Mouse (Mus musculus): ENCODE data around the gene Mpig6b. TPM values are rescaled to one million over a fixed set of nuclear protein-coding genes. Genes with fewer than 3 reads are reported as not detected.

Gene Mpig6b
- polyA plus RNA-seq, 1 experiment: 2.1 TPM

GRCm38 (mm10) chr17:35021842-35022477 is 44.0 kb downstream of the Mpig6b start:
- WGBS: 33% methylated on average over 6 of the region's 6 CpGs
- peaks cover 17% of the 10 kb centered on the region for H3K4me1 ChIP-seq (ENCODE audit: control insufficient read depth, insufficient read depth, low read length)
- TF ChIP-seq CTCF (IDR thresholded peaks at IDR 0.05; ENCODE audit: insufficient read depth, low read length): peak; percentile 11; the same call in 1 of the 2 replicates
- TF ChIP-seq POLR2A (IDR thresholded peaks at IDR 0.05; ENCODE audit: borderline replicate concordance, extremely low read depth, low read depth, low read length): no peak
- no peak for DNase-seq
- H3K4me3 ChIP-seq (replicated peaks; ENCODE audit: extremely low read depth, low read depth, low read length): no peak overlapping the region

- TF ChIP-seq CTCF (IDR thresholded peaks at IDR 0.05; ENCODE audit: insufficient read depth, low read length) (peak; percentile 95), POLR2A (IDR thresholded peaks at IDR 0.05; ENCODE audit: borderline replicate concordance, extremely low read depth, low read depth, low read length) (no peak)
- WGBS: 10% methylated on average over 17 of the region's 17 CpGs
- Histone ChIP-seq H3K4me1 (ENCODE audit: control insufficient read depth, insufficient read depth, low read length) (peaks cover 15% of the 10 kb centered on the region), H3K4me3 (replicated peaks; ENCODE audit: extremely low read depth, low read depth, low read length) (peak overlapping the region; percentile 20)
- peak; percentile 91 for DNase-seq
Measured at GRCm38 (mm10) chr17:35021163-35021808, 44.7 kb downstream of the Mpig6b start.

GRCm38 (mm10) chr17:35020551-35020950 is 45.4 kb downstream of the Mpig6b start:
- no peak for DNase-seq
- WGBS: 89% methylated on average over 8 of the region's 8 CpGs
- H3K4me1 ChIP-seq (ENCODE audit: control insufficient read depth, insufficient read depth, low read length): peaks cover 14% of the 10 kb centered on the region
- H3K4me3 ChIP-seq (replicated peaks; ENCODE audit: extremely low read depth, low read depth, low read length): no peak overlapping the region
- no peak for TF ChIP-seq POLR2A (IDR thresholded peaks at IDR 0.05; ENCODE audit: borderline replicate concordance, extremely low read depth, low read depth, low read length)
- TF ChIP-seq CTCF (IDR thresholded peaks at IDR 0.05; ENCODE audit: insufficient read depth, low read length): no peak

GRCm38 (mm10) chr17:35019894-35020293 is 46.1 kb downstream of the Mpig6b start:
- DNase-seq: no peak
- WGBS: 89% methylated on average over 11 of the region's 11 CpGs
- Histone ChIP-seq H3K4me3 (replicated peaks; ENCODE audit: extremely low read depth, low read depth, low read length) (no peak overlapping the region), H3K4me1 (ENCODE audit: control insufficient read depth, insufficient read depth, low read length) (peaks cover 14% of the 10 kb centered on the region)
- TF ChIP-seq POLR2A (IDR thresholded peaks at IDR 0.05; ENCODE audit: borderline replicate concordance, extremely low read depth, low read depth, low read length): no peak
- TF ChIP-seq CTCF (IDR thresholded peaks at IDR 0.05; ENCODE audit: insufficient read depth, low read length): no peak

GRCm38 (mm10) chr17:35018171-35018570 is 47.8 kb downstream of the Mpig6b start:
- WGBS: 72% methylated on average over 3 of the region's 3 CpGs
- peaks cover 11% of the 10 kb centered on the region for H3K4me1 ChIP-seq (ENCODE audit: control insufficient read depth, insufficient read depth, low read length)
- no peak for DNase-seq
- TF ChIP-seq POLR2A (IDR thresholded peaks at IDR 0.05; ENCODE audit: borderline replicate concordance, extremely low read depth, low read depth, low read length) (no peak), CTCF (IDR thresholded peaks at IDR 0.05; ENCODE audit: insufficient read depth, low read length) (no peak)
- H3K4me3 ChIP-seq (replicated peaks; ENCODE audit: extremely low read depth, low read depth, low read length): no peak overlapping the region

- WGBS: 58% methylated on average over 14 of the region's 14 CpGs
- TF ChIP-seq CTCF (IDR thresholded peaks at IDR 0.05; ENCODE audit: insufficient read depth, low read length) (no peak), POLR2A (IDR thresholded peaks at IDR 0.05; ENCODE audit: borderline replicate concordance, extremely low read depth, low read depth, low read length) (no peak)
- peaks cover 7% of the 10 kb centered on the region for H3K4me1 ChIP-seq (ENCODE audit: control insufficient read depth, insufficient read depth, low read length)
Measured at GRCm38 (mm10) chr17:35017706-35018030, 48.3 kb downstream of the Mpig6b start.

GRCm38 (mm10) chr17:35016791-35017705 is 48.9 kb downstream of the Mpig6b start:
- Histone ChIP-seq H3K4me1 (ENCODE audit: control insufficient read depth, insufficient read depth, low read length) (peaks cover 4% of the 10 kb centered on the region; the same call in 1 of the 2 replicates), H3K4me3 (replicated peaks; ENCODE audit: extremely low read depth, low read depth, low read length) (no peak overlapping the region)
- 70% methylated on average over 10 of the region's 10 CpGs for WGBS
- DNase-seq: no peak
- TF ChIP-seq POLR2A (IDR thresholded peaks at IDR 0.05; ENCODE audit: borderline replicate concordance, extremely low read depth, low read depth, low read length): no peak
- TF ChIP-seq CTCF (IDR thresholded peaks at IDR 0.05; ENCODE audit: insufficient read depth, low read length): no peak

More at GRCm38 (mm10) chr17:35017706-35018030, 48.3 kb downstream of the Mpig6b start:
- DNase-seq: no peak
- no peak overlapping the region for H3K4me3 ChIP-seq (replicated peaks; ENCODE audit: extremely low read depth, low read depth, low read length)

GRCm38 (mm10) chr17:35016376-35016775 is 49.6 kb downstream of the Mpig6b start, which contains the start of gene Vwa7:
TSS of gene Vwa7 (plus strand) at chr17:35016579.
- TF ChIP-seq POLR2A (IDR thresholded peaks at IDR 0.05; ENCODE audit: borderline replicate concordance, extremely low read depth, low read depth, low read length) (no peak), CTCF (IDR thresholded peaks at IDR 0.05; ENCODE audit: insufficient read depth, low read length) (no peak)
- Histone ChIP-seq H3K4me1 (ENCODE audit: control insufficient read depth, insufficient read depth, low read length) (peaks cover 4% of the 10 kb centered on the region; the same call in 1 of the 2 replicates), H3K4me3 (replicated peaks; ENCODE audit: extremely low read depth, low read depth, low read length) (no peak within 1 kb of the TSS)
- DNase-seq: no peak
- 41% methylated on average over 12 of the region's 12 CpGs for WGBS

- Histone ChIP-seq H3K4me3 (replicated peaks; ENCODE audit: extremely low read depth, low read depth, low read length) (no peak overlapping the region), H3K4me1 (ENCODE audit: control insufficient read depth, insufficient read depth, low read length) (no peaks in the 10 kb centered on the region; the same call in 1 of the 2 replicates)
- TF ChIP-seq CTCF (IDR thresholded peaks at IDR 0.05; ENCODE audit: insufficient read depth, low read length): no peak
- TF ChIP-seq POLR2A (IDR thresholded peaks at IDR 0.05; ENCODE audit: borderline replicate concordance, extremely low read depth, low read depth, low read length): no peak
- no peak for DNase-seq
- 90% methylated on average over 16 of the region's 16 CpGs for WGBS
Measured at GRCm38 (mm10) chr17:35015296-35015695, 50.7 kb downstream of the Mpig6b start.

All from lung, adult 2 months (tissue).